Mouse (Mus musculus) midbrain, embryonic 16.5 days (tissue): ENCODE measurements around the gene Psd4. TPM values are rescaled to one million over a fixed set of nuclear protein-coding genes. Genes with fewer than 3 reads are reported as not detected.

ENCODE experiments used
- ATAC-seq: fragments of 200-750 bp; cut with Nextera tagmentation; 2 replicates; pipeline ENCODE4 v1.8.0; 2017; ENCODE audit warnings: moderate TSS enrichment
- H3K27ac ChIP-seq: fragments of 300-500 bp; sonication (generic); 2 replicates; pipeline ENCODE4 v1.5.1; 2014; ENCODE audit warnings: mild to moderate bottlenecking, low read length, mixed read lengths
- H3K27me3 ChIP-seq: fragments of 300-500 bp; sonication (generic); 2 replicates; pipeline ENCODE4 v1.6.1; 2014; ENCODE audit warnings: low read depth, low read length, mixed read lengths; ENCODE audit not compliant: control insufficient read depth, insufficient read depth
- H3K36me3 ChIP-seq: fragments of 300-500 bp; sonication (generic); 2 replicates; pipeline ENCODE4 v1.6.1; 2014; ENCODE audit warnings: mild to moderate bottlenecking, low read length, moderate library complexity, mixed read lengths; ENCODE audit not compliant: control insufficient read depth, insufficient read depth
- H3K4me1 ChIP-seq: fragments of 300-500 bp; sonication (generic); 2 replicates; pipeline ENCODE4 v1.6.1; 2014; ENCODE audit warnings: mild to moderate bottlenecking, low read length, mixed read lengths; ENCODE audit not compliant: control insufficient read depth, insufficient read depth
- H3K4me2 ChIP-seq: fragments of 300-500 bp; sonication (generic); 2 replicates; pipeline ENCODE4 v1.6.1; 2014; ENCODE audit warnings: mild to moderate bottlenecking, low read length, mixed read lengths
- H3K4me3 ChIP-seq: fragments of 300-500 bp; sonication (generic); 2 replicates; pipeline ENCODE4 v1.5.1; 2014; ENCODE audit warnings: low read depth, mild to moderate bottlenecking, low read length, moderate library complexity, mixed read lengths
- H3K9ac ChIP-seq: fragments of 300-500 bp; sonication (generic); 2 replicates; pipeline ENCODE4 v1.6.1; 2014; ENCODE audit warnings: low read depth, low read length, mixed read lengths
- H3K9me3 ChIP-seq: fragments of 300-500 bp; sonication (generic); replicated peaks from 2 replicates; pipeline ENCODE4 v1.6.1; 2014; ENCODE audit warnings: mild to moderate bottlenecking, low read length, mixed read lengths; ENCODE audit not compliant: control insufficient read depth, poor library complexity, severe bottlenecking
- WGBS: fragments of 180-500 bp; shearing (Covaris S2); extraction: QIAGEN DNeasy Blood & Tissue Kit; methylation state at CpG from one replicate; pipeline ENCODE4 v1.1.7; 2014; 5-methylcytosine and 5-hydroxymethylcytosine counted together
- polyA plus RNA-seq: library from polyadenylated mRNA; unstranded; fragments of >200 nt; fragmentation: Nextera tagmentation; extraction: Ambion mirVana; gene quantifications from 2 replicates; pipeline ENCODE4 v1.2.1, GENCODE M21; 2015

Psd4 gene
- polyA plus RNA-seq, 1 experiment from 2014 or later = 0.36 TPM

- Histone ChIP-seq H3K4me1 (no peaks in the 10 kb centered on the region), H3K9me3 (no peaks in the 10 kb centered on the region), H3K9ac (no peak overlapping the region), H3K27ac (no peak overlapping the region), H3K36me3 (no peaks in the 10 kb centered on the region), H3K4me3 (no peak overlapping the region), H3K27me3 (no peaks in the 10 kb centered on the region; the same call in 1 of the 2 replicates), H3K4me2 (no peak overlapping the region)
- ATAC-seq = no peak
- WGBS = 0% methylated on average over 1 of the region's 2 CpGs
These were observed 93.4 kb downstream of the Psd4 start for GRCm38 (mm10) chr2:24460808-24461127.

Other genes with a start within 250 kb of the Psd4 start
- not detected in 2 replicates for gene Il1f8, start 214.4 kb upstream of the Psd4 start, polyA plus RNA-seq
- gene Il1f9, start 181.1 kb upstream of the Psd4 start, polyA plus RNA-seq = not detected in 2 replicates
- not detected in 2 replicates for gene Il1f6, start 152.2 kb upstream of the Psd4 start, polyA plus RNA-seq
- gene Il1f5, start 90.6 kb upstream of the Psd4 start, polyA plus RNA-seq = not detected in 2 replicates
- gene Il1f10, start 76.4 kb upstream of the Psd4 start, polyA plus RNA-seq = not detected in 2 replicates
- gene Il1rn, start 30.7 kb upstream of the Psd4 start, polyA plus RNA-seq = not detected in 2 replicates
- gene Pax8, start 108.0 kb downstream of the Psd4 start, polyA plus RNA-seq = 3.0 and 3.7 TPM in 2 replicates